Mouse (Mus musculus): ENCODE data around the gene Bcl2.

The Bcl2 gene

DNA sequence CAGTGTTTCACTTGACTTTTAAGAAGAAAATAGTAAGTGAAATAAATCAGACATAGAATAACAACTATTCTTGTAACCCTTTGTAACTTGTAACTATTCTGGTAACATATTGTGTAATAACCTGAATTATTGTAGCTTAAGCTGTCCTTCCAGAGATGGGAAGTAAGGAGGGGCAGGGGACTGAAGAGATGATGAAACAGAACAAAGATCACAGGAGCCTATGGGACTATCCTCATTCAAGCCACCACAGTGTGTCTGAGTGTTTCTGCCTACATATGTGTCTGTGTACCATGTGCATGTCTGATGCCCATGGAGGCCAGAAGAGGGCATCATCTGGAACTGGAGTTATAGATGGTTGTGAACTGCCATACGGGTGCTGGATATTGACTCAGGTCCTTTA, 49.1 kb downstream of the Bcl2 start:
- DNase-seq (ENCODE audit: low spot score), result no peak

- DNase-seq (ENCODE audit: low spot score), result no peak
Observed at GRCm38 (mm10) chr1:106662486-106662885, 51.6 kb downstream of the Bcl2 start.

- DNase-seq (ENCODE audit: low spot score), result no peak
Observed at GRCm38 (mm10) chr1:106658293-106658847, 55.7 kb downstream of the Bcl2 start.

- no peak for DNase-seq (ENCODE audit: low spot score)
Observed at GRCm38 (mm10) chr1:106656207-106656738, 57.8 kb downstream of the Bcl2 start.

DNA sequence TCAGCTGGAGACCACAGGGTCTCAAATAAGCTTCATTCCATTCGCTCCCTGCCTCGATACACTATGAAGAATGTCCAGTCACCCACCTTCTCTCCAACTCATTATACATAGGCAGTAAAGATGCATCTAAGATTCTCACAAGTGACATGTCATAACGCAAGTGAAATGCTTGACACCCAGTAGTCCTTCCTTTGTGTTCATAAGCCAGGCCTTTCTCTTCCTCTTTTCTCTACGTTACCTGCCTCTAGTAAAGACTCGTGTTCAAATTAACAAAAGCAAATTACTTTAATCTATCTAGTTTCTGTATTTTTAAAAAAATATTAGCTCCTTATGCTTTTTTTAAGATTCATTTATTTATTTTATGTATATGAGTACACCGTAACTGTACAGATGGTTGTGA, 59.8 kb downstream of the Bcl2 start:
- DNase-seq (ENCODE audit: low spot score), result no peak

DNA sequence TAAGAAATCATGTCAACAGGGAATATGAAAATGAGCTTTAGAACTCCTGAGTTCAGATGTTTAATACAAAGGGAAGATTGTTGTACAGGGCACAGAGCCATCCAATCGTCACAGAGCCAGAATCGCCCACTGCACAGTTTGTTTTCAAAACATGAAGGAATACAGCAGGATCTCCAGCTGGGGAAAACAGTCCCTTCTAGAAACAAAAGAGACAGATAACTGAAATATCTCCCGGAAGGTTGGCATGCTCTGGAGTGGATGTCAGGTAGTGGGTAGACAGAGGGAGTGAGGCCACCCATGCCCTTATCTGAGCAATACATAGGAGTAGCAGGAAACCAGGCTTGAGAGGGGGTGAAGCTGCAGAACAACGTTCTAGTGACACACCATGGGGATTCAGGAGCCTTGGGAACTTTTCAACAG, 60.6 kb downstream of the Bcl2 start:
- peak; percentile 38 for DNase-seq (ENCODE audit: low spot score)

- no peak for DNase-seq (ENCODE audit: low spot score)
Observed at GRCm38 (mm10) chr1:106651211-106651610, 62.9 kb downstream of the Bcl2 start.

DNA sequence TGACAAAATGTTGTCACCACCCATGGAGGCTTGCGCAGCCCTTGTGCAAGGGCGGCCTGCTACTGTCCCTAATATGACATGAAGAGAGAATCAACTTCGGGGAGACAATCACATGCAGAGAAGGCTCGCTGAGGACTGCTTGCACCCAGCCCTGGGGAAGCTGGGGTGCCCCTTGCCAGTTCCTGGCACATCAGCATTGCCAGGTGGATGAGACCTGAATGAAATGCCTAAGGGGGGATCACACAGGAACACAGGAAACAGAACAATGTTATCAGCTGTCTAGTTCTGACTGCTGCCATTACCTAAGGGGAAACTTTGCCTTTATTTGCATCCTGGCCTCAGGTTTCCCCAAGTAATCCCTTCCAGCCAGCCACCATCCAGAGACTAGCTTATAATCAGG, 63.6 kb downstream of the Bcl2 start:
- DNase-seq (ENCODE audit: low spot score), result no peak

DNA sequence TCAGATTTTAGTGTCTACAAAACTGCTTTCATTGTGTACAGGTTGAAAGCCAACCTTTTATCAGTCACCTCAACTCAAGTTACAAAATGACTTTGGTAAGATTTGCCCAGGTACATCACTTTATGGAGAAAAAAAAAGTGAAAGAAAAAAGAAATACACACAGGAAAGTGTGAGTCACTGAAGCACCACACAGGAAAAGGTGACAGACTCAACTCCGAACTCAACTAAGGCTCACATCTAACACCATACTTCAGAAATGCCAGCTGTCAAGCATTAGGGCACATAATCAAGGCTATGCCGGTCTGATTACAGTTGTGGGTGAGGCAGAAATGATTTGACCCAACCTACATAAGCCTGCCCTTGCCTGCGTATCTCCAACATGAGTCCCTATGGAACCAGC, 66.7 kb downstream of the Bcl2 start:
- no peak for DNase-seq (ENCODE audit: low spot score)

- no peak for DNase-seq (ENCODE audit: low spot score)
Observed at GRCm38 (mm10) chr1:106644566-106644965, 69.5 kb downstream of the Bcl2 start.

DNA sequence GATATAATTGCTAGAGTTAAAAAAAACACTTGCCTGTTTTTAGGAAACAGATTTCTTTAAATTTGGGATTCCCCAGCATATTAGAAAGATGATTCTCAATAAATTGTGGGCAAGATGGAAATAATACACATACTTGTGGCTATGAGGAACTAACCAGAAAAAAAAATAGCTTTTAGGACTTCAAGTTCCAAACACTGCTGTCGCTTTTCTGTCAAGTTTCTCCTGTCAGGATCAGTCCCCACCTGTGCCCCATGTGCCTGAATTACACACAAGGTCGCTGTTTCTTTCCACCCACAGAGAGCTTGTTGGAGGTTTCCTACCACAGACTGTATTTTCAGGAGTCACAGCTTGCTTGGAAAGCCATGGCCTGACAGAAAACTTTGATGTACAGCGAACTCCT, 70.5 kb downstream of the Bcl2 start:
- DNase-seq (ENCODE audit: low spot score), result no peak

GRCm38 (mm10) chr1:106640577-106640976, 73.5 kb downstream of the Bcl2 start:
- DNase-seq (ENCODE audit: low spot score), result no peak

DNA sequence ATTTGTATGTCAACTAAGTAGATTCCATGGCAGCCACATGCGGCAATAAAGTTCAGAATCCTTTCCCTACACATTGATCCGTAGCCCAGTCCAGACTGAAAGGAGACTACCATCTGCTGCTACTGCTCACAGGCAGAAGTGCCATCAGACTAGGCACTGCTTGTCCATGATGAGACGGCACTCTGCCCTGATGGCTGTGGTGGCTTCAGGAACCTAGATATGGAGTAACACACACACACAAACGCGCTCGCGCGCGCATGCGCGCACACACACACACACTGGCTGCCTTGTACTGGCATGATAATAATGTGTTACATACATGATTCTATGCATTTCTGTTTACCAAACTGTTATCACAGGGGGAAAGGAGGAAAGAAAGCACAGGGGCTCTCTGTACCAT, 76.4 kb downstream of the Bcl2 start:
- DNase-seq (ENCODE audit: low spot score), result no peak

DNA sequence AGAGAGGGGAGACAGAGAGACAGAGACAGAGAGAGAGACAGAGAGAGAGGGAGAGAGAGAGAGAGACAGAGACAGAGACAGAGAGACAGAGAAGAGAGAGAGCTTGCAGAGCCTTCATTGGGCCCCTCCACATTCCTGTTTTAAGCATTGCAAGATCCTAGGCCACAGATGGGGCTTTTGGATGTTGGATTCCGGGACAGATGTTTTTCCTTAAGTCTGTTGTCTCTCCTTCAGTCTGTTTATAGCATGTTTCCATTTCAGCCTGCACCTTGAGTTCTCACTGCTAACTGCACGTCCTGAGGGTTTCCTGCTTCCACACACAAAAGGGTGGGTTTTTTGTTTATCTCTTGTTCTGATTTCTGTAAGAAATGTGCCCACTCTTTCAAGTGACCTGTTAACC, 77.4 kb downstream of the Bcl2 start:
- DNase-seq (ENCODE audit: low spot score), result no peak

GRCm38 (mm10) chr1:106633207-106633606, 80.9 kb downstream of the Bcl2 start:
- no peak for DNase-seq (ENCODE audit: low spot score)

GRCm38 (mm10) chr1:106631869-106632463, 82.1 kb downstream of the Bcl2 start:
- no peak for DNase-seq (ENCODE audit: low spot score)

DNA sequence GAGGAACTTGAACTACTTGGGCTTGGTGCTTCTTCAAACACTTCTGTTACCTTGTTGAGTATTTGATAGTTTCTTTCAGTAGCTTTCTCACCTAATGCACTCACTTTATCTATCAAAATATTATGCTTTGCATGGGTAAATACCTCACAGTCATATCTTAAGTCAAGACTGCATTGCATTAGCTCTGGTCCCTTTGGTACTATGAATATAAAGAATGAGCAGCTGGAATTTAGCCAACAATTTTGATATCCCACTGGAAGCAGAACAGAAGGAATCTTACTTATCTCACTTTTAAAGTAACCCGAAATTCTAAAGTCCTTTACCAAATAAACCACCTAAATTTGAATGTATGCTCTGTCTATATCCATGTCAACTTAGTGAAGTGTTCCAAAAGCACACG, 83.1 kb downstream of the Bcl2 start:
- DNase-seq (ENCODE audit: low spot score), result no peak

- peak; percentile 40 for DNase-seq (ENCODE audit: low spot score)
Observed at GRCm38 (mm10) chr1:106629931-106630682, 84.0 kb downstream of the Bcl2 start.

- DNase-seq (ENCODE audit: low spot score), result peak; percentile 21
Observed at GRCm38 (mm10) chr1:106629470-106629830, 84.6 kb downstream of the Bcl2 start.

DNA sequence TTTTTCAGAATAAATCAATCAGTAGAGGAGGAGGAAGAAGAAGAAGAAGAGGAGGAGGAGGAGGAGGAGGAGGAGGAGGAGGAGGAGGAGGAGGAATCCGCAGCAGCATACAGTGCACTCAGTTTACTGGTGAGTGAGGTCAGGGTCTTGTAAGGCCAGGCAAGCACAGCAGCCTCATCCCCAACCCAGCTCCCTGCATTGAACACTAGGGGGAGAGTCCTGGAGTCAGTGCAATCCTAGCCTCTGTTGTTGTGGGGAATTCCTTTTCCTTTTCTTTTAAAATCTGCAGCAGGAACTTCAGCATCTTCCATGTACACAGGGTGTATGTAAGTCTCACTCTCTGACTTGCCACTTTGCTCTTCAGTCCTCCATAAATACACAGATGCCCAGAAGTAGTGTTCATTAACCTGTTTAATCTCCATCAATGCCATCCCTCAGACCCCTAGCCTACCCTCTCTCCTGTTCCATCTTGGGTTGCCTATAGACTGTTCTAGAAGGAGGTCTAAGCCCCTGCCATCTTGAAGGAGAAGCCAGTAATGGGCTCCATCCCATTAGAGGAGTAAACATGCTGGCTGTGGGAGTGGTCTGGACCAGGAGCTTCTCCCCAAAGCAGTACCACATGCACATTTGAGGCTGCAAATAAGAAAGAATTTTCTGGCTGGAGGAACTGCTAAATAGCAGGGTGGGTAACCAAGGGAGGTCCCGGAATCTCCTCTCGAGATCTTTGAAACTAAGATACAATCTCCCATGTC, 85.2 kb downstream of the Bcl2 start:
- no peak for DNase-seq (ENCODE audit: low spot score)

- no peak for DNase-seq (ENCODE audit: low spot score)
Observed at GRCm38 (mm10) chr1:106628279-106628678, 85.8 kb downstream of the Bcl2 start.

DNA sequence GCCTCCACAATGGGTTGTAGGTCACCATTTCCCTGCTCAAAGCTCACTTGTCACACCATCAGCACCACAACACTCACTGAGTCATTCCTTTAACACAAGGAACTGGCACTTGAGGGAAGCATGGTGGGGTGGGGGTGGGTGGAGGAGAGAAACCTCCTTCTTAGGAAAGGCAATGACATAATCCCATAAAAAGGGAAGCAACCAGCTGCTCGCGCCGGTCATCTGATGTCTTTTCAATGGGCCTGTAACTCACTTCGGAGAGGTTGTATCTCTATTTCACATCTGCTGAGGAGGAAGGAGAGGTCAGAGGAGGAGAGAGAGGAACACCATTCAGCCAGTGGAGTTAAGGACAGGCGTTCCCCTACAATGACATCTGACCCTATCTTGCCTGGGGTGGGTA, 86.8 kb downstream of the Bcl2 start:
- DNase-seq (ENCODE audit: low spot score), result no peak
